In genomic region chr10:99913846-99914187, GRCm38 (mm10) we compare ENCODE assay signal across 13 mouse cellular contexts.
DNase-seq lines count a peak whose midpoint lies in the region; ATAC-seq and TF ChIP-seq lines count a peak whose summit lies in the region.
"Had no signal": no experiment of that assay in that cellular context is flagged by ENCODE, and none has a peak within 500 bp of the region (broad histone marks: within the 10 kb centered on the region; RNA-seq: fewer than 3 reads in every experiment).

No protein-coding gene starts in this region.

- no peaks in the 10 kb centered on the region for H3K27me3 ChIP-seq in heart, embryonic 13.5 days (replicated peaks)
- H3K27me3 ChIP-seq in liver, embryonic 11.5 days (replicated peaks; ENCODE audit: control insufficient read depth, insufficient read depth, low read length): no peaks in the 10 kb centered on the region
- H3K27me3 ChIP-seq in intestine, embryonic 14.5 days (replicated peaks; ENCODE audit: control insufficient read depth, insufficient read depth, low read length): no peaks in the 10 kb centered on the region
- H3K27me3 ChIP-seq in small intestine, adult 2 months (ENCODE audit: control insufficient read depth, insufficient read depth, low read length): no peaks in the 10 kb centered on the region
- H3K27me3 ChIP-seq: hindbrain, embryonic 12.5 days; megakaryocyte, embryonic 14.5 days had no signal

- intact Hi-C loops in heart, postnatal 10 days (cut with DNase I): no loop called here

- no peak overlapping the region for H3K9ac ChIP-seq in heart, embryonic 13.5 days
- H3K9ac ChIP-seq in liver, embryonic 11.5 days (ENCODE audit: low read depth, low read length): no peak overlapping the region
- H3K9ac ChIP-seq in intestine, embryonic 14.5 days (ENCODE audit: low read length): peak overlapping the region; percentile 50; the same call in 1 of the 2 replicates
- H3K9ac ChIP-seq: hindbrain, embryonic 12.5 days had no signal

- H3K4me1 ChIP-seq in heart, embryonic 13.5 days: no peaks in the 10 kb centered on the region
- no peaks in the 10 kb centered on the region; the same call in 1 of the 2 replicates for H3K4me1 ChIP-seq in liver, embryonic 11.5 days (replicated peaks; ENCODE audit: control insufficient read depth, insufficient read depth, low read length)
- no peaks in the 10 kb centered on the region; the same call in 1 of the 2 replicates for H3K4me1 ChIP-seq in intestine, embryonic 14.5 days (replicated peaks; ENCODE audit: control insufficient read depth, insufficient read depth, low read length)
- peaks cover 7% of the 10 kb centered on the region for H3K4me1 ChIP-seq in small intestine, adult 2 months (ENCODE audit: control insufficient read depth, insufficient read depth, insufficient read length, low read length)
- H3K4me1 ChIP-seq: hindbrain, embryonic 12.5 days had no signal

- no peak overlapping the region for H3K27ac ChIP-seq in heart, embryonic 13.5 days (replicated peaks)
- no peak overlapping the region for H3K27ac ChIP-seq in liver, embryonic 11.5 days (ENCODE audit: low read depth, low read length)
- peak overlapping the region; percentile 87 for H3K27ac ChIP-seq in intestine, embryonic 14.5 days (ENCODE audit: low read depth)
- no peak overlapping the region; the same call in 1 of the 2 replicates for H3K27ac ChIP-seq in small intestine, adult 2 months (ENCODE audit: insufficient read depth, low read depth, low read length)
- H3K27ac ChIP-seq: hindbrain, embryonic 12.5 days; layer of hippocampus, adult 2 months had no signal

- H3K4me3 ChIP-seq in heart, embryonic 13.5 days: peak overlapping the region; percentile 50; the same call in 1 of the 2 replicates
- no peak overlapping the region for H3K4me3 ChIP-seq in liver, embryonic 11.5 days (ENCODE audit: low read depth, low read length)
- H3K4me3 ChIP-seq in intestine, embryonic 14.5 days (ENCODE audit: low read depth, low read length): peak overlapping the region; percentile 41
- peak overlapping the region; percentile 52 for H3K4me3 ChIP-seq in small intestine, adult 2 months (ENCODE audit: low read depth, low read length)
- H3K4me3 ChIP-seq: hindbrain, embryonic 12.5 days; megakaryocyte, embryonic 14.5 days had no signal

- TF ChIP-seq CTCF in small intestine, adult 2 months (IDR thresholded peaks at IDR 0.05; ENCODE audit: extremely low read depth, insufficient read length, insufficient replicate concordance, low read depth, low read length): no peak

- no peak for ATAC-seq in heart, embryonic 13.5 days (ENCODE audit: extremely low read depth, insufficient number of reproducible peaks, low FRiP score, low TSS enrichment)
- ATAC-seq in liver, embryonic 11.5 days (replicated peaks; ENCODE audit: low FRiP score): no peak
- ATAC-seq in intestine, embryonic 14.5 days (replicated peaks; ENCODE audit: low FRiP score, low TSS enrichment, low read depth): no peak

- no peaks in the 10 kb centered on the region for H3K36me3 ChIP-seq in heart, embryonic 13.5 days
- no peaks in the 10 kb centered on the region for H3K36me3 ChIP-seq in liver, embryonic 11.5 days (ENCODE audit: control insufficient read depth, insufficient read depth, low read length)
- no peaks in the 10 kb centered on the region for H3K36me3 ChIP-seq in intestine, embryonic 14.5 days (ENCODE audit: control insufficient read depth, insufficient read depth, low read length)
- no peaks in the 10 kb centered on the region for H3K36me3 ChIP-seq in small intestine, adult 2 months (ENCODE audit: control insufficient read depth, insufficient read depth, low read length)
- H3K36me3 ChIP-seq: hindbrain, embryonic 12.5 days had no signal

- H3K4me2 ChIP-seq in heart, embryonic 13.5 days: peak overlapping the region; percentile 70
- peak overlapping the region; percentile 46; the same call in 1 of the 2 replicates for H3K4me2 ChIP-seq in liver, embryonic 11.5 days
- H3K4me2 ChIP-seq in intestine, embryonic 14.5 days (ENCODE audit: low read length): peak overlapping the region; percentile 57

- no peak for DNase-seq in heart, postnatal 10 days
- no peak for DNase-seq in liver, embryonic 11.5 days (ENCODE audit: low spot score)
- DNase-seq in liver: no peak
- DNase-seq in intestine, embryonic 14.5 days (ENCODE audit: low spot score): no peak
- DNase-seq in frontal cortex, postnatal 36 days (ENCODE audit: low spot score in 2 of 2): no peak
- no peak for DNase-seq in urinary bladder, postnatal 14 days (ENCODE audit: low spot score)
- DNase-seq: cerebellum, postnatal 25 days; thymus, postnatal 4 days had no signal

- H3K9me3 ChIP-seq in heart, embryonic 13.5 days: no peaks in the 10 kb centered on the region
- no peaks in the 10 kb centered on the region for H3K9me3 ChIP-seq in liver, embryonic 11.5 days (ENCODE audit: control insufficient read depth, low read length)
- H3K9me3 ChIP-seq in intestine, embryonic 14.5 days (ENCODE audit: control insufficient read depth, low read length): 0 out of 2 replicates have a peak, but pooled peaks cover 3% of the 10 kb centered on the region
- H3K9me3 ChIP-seq: hindbrain, embryonic 12.5 days; megakaryocyte, embryonic 14.5 days had no signal

- no peak for TF ChIP-seq POLR2A in small intestine, adult 2 months (IDR thresholded peaks at IDR 0.05; ENCODE audit: low read depth, low read length)

- 78% methylated on average over 4 of the region's 4 CpGs for WGBS in heart, embryonic 13.5 days
- WGBS in liver, embryonic 11.5 days: 85% methylated on average over 4 of the region's 4 CpGs
- 61% methylated on average over 4 of the region's 4 CpGs for WGBS in intestine, embryonic 14.5 days
- 25% methylated on average over 4 of the region's 4 CpGs for WGBS in small intestine, adult 2 months
